9 mouse cellular contexts compared by ENCODE assay signal in the genomic region with DNA sequence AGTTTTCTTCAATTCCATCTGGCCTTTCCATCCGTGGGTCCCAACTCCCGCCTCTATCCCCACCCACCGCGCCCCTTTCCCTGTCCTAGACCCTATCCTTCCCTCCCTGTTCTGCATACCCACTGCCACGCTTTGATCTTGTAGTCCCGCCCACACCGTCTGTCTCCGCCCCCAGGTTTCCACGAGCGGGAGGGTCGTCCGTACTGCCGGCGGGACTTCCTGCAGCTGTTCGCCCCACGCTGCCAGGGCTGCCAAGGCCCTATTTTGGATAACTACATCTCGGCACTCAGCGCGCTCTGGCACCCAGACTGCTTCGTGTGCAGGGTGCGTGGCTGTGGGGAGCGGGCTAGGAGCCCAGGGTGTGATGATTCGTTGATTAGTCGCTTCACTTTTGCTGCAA. TPM values are rescaled to one million over a fixed set of nuclear protein-coding genes. Genes with fewer than 3 reads are reported as not detected.
DNase-seq lines count a peak whose midpoint lies in the region; ATAC-seq lines count a peak whose summit lies in the region.
"Had no signal": no experiment of that assay in that cellular context is flagged by ENCODE, and none has a peak within 500 bp of the region (broad histone marks: within the 10 kb centered on the region; RNA-seq: fewer than 3 reads in every experiment).

No protein-coding gene starts in this region.

- DNase-seq in heart, adult 11 months, result peak; percentile 82
- DNase-seq in T-cell, adult 2 months (ENCODE audit: low spot score), result peak; percentile 59
- peak; percentile 55 to 67 for DNase-seq in frontal cortex, postnatal 14 days (ENCODE audit: low spot score in 2 of 2)
- DNase-seq in left cerebral cortex, adult 18-20 months (ENCODE audit: low spot score in 2 of 2), result peak; percentile 75 to 81
- DNase-seq in telencephalon, adult 2 months (ENCODE audit: low read depth, low spot score), result peak; percentile 68
- DNase-seq in adrenal gland, postnatal 4 days (ENCODE audit: low spot score in 2 of 2), result no peak

- H3K4me3 ChIP-seq in heart, embryonic 12.5 days, result no peak overlapping the region
- peak overlapping the region; percentile 35 for H3K4me3 ChIP-seq in midbrain, embryonic 12.5 days

- H3K27ac ChIP-seq in heart, embryonic 12.5 days (ENCODE audit: poor library complexity, severe bottlenecking), result no peak overlapping the region
- no peak overlapping the region for H3K27ac ChIP-seq in midbrain, embryonic 12.5 days (replicated peaks)

- H3K4me1 ChIP-seq in heart, embryonic 12.5 days (replicated peaks), result peaks cover 59% of the 10 kb centered on the region
- H3K4me1 ChIP-seq in midbrain, embryonic 12.5 days, result peaks cover 14% of the 10 kb centered on the region

- peaks cover 61% of the 10 kb centered on the region for H3K36me3 ChIP-seq in heart, embryonic 12.5 days
- no peaks in the 10 kb centered on the region for H3K36me3 ChIP-seq in midbrain, embryonic 12.5 days

- no peaks in the 10 kb centered on the region for H3K27me3 ChIP-seq in heart, embryonic 12.5 days (replicated peaks)
- peaks cover 41% of the 10 kb centered on the region for H3K27me3 ChIP-seq in midbrain, embryonic 12.5 days

- no peak overlapping the region for H3K4me2 ChIP-seq in heart, embryonic 12.5 days
- H3K4me2 ChIP-seq in midbrain, embryonic 12.5 days (replicated peaks), result peak overlapping the region; percentile 64

- H3K9ac ChIP-seq in heart, embryonic 12.5 days, result no peak overlapping the region
- peak overlapping the region; percentile 44 for H3K9ac ChIP-seq in midbrain, embryonic 12.5 days (replicated peaks)

- H3K9me3 ChIP-seq in heart, embryonic 12.5 days (replicated peaks), result no peaks in the 10 kb centered on the region
- no peaks in the 10 kb centered on the region for H3K9me3 ChIP-seq in midbrain, embryonic 12.5 days

- ATAC-seq in heart, embryonic 12.5 days (ENCODE audit: insufficient number of reproducible peaks, low FRiP score), result no peak
- 0 out of 2 replicates have a peak, but pooled peaks have one; percentile 52 for ATAC-seq in midbrain, embryonic 12.5 days (ENCODE audit: low FRiP score, low read depth)

- 33% methylated on average over 24 of the region's 24 CpGs for WGBS in heart, embryonic 12.5 days
- WGBS in midbrain, embryonic 12.5 days, result 13% methylated on average over 24 of the region's 24 CpGs

RNA-seq across cellular contexts. Expression of a gene that starts 6.0 kb away (rescaled TPM):
- 198 and 202 TPM in 2 replicates for polyA plus RNA-seq in heart, embryonic 12.5 days (2016; fragmentation: Nextera tagmentation; extraction: Ambion mirVana)
- 10 to 100 TPM; 21.6 to 22.8 TPM for total RNA-seq in left cerebral cortex, adult 18-20 months (2021)
- 39.6 and 50.5 TPM in 2 replicates for polyA plus RNA-seq in midbrain, embryonic 12.5 days (2016; fragmentation: Nextera tagmentation; extraction: Ambion mirVana)
- total RNA-seq in adrenal gland, postnatal 4 days (2021), result 10 to 100 TPM; 32.0 to 35.0 TPM

RNA-seq across cellular contexts. Expression of a gene that starts 12.8 kb away (rescaled TPM):
- 0.11 and 0.23 TPM in 2 replicates for polyA plus RNA-seq in heart, embryonic 12.5 days (2016; fragmentation: Nextera tagmentation; extraction: Ambion mirVana)
- not detected for total RNA-seq in left cerebral cortex, adult 18-20 months (2021)
- polyA plus RNA-seq in midbrain, embryonic 12.5 days (2016; fragmentation: Nextera tagmentation; extraction: Ambion mirVana), result not detected in 2 replicates
- 10 to 100 TPM in 1 of 2 experiments, under 1 TPM in 1; 0.73 to 22.0 TPM for total RNA-seq in adrenal gland, postnatal 4 days (2021)
- polyA plus RNA-seq: large intestine, adult 2 months had no signal

RNA-seq across cellular contexts. Expression of a gene that starts 14.8 kb away (rescaled TPM):
- polyA plus RNA-seq in heart, embryonic 12.5 days (2016; fragmentation: Nextera tagmentation; extraction: Ambion mirVana), result 7.1 and 7.5 TPM in 2 replicates
- 1 to 10 TPM; 2.9 to 3.6 TPM for total RNA-seq in left cerebral cortex, adult 18-20 months (2021)
- polyA plus RNA-seq in midbrain, embryonic 12.5 days (2016; fragmentation: Nextera tagmentation; extraction: Ambion mirVana), result 13.2 TPM in 2 replicates
- total RNA-seq in adrenal gland, postnatal 4 days (2021), result 1 to 10 TPM; 8.4 TPM

RNA-seq across cellular contexts. Expression of a gene that starts 15.5 kb away (rescaled TPM):
- 15.3 and 15.7 TPM in 2 replicates for polyA plus RNA-seq in heart, embryonic 12.5 days (2016; fragmentation: Nextera tagmentation; extraction: Ambion mirVana)
- 10 to 100 TPM; 12.2 to 14.7 TPM for total RNA-seq in left cerebral cortex, adult 18-20 months (2021)
- 16.3 and 16.7 TPM in 2 replicates for polyA plus RNA-seq in midbrain, embryonic 12.5 days (2016; fragmentation: Nextera tagmentation; extraction: Ambion mirVana)
- total RNA-seq in adrenal gland, postnatal 4 days (2021), result 10 to 100 TPM; 23.7 to 25.2 TPM

RNA-seq across cellular contexts. Expression of a gene that starts 45.4 kb away (rescaled TPM):
- polyA plus RNA-seq in heart, embryonic 12.5 days (2016; fragmentation: Nextera tagmentation; extraction: Ambion mirVana), result 20.0 and 22.5 TPM in 2 replicates
- total RNA-seq in left cerebral cortex, adult 18-20 months (2021), result 10 to 100 TPM; 25.6 to 27.6 TPM
- 22.8 and 23.1 TPM in 2 replicates for polyA plus RNA-seq in midbrain, embryonic 12.5 days (2016; fragmentation: Nextera tagmentation; extraction: Ambion mirVana)
- 10 to 100 TPM; 39.3 to 39.4 TPM for total RNA-seq in adrenal gland, postnatal 4 days (2021)

Comparison
In these comparisons a context has a peak if more than half of its experiments do, and no peak if none do; other contexts are left out.
1. DNase-seq: peak in heart, adult 11 months (single experiment), T-cell, adult 2 months (single experiment), frontal cortex, postnatal 14 days (2 of 2), left cerebral cortex, adult 18-20 months (2 of 2) and telencephalon, adult 2 months (single experiment); none in adrenal gland, postnatal 4 days (0 of 2).